Mouse (Mus musculus): ENCODE data around the gene Tcf3.

DNA sequence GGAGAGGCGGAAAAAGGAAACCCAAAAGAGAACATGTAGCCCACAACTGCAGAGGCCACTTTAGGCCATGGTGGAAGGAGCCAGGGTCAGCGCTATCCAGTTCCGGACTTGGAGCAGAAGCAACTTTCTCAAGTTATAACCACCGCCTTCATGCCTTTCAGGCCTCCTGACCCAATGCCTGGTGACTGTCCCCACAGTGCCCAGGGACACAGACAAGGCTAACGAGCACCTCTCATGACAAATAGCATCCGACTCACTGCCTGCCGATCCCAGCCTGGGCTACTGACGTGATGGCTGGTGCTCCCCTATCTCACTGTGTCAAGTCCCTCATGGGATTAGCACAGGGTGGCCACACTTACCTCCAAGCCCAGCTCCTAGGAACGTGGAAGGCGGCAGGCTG is 12.7 kb downstream of the Tcf3 start:
- TF ChIP-seq CTCF (IDR thresholded peaks at IDR 0.05; ENCODE audit: low read depth, low read length) (no peak), EP300 (IDR thresholded peaks at IDR 0.05; ENCODE audit: insufficient read depth, low read depth, low read length) (no peak)

Data from ES-Bruce4 (cell line).